In genomic region chr10:58446384-58447279, GRCm38 (mm10) we compare ENCODE assay signal across 8 mouse cellular contexts. TPM values are rescaled to one million over a fixed set of nuclear protein-coding genes. Genes with fewer than 3 reads are reported as not detected.
DNase-seq lines count a peak whose midpoint lies in the region; ATAC-seq lines count a peak whose summit lies in the region.

Gene Ranbp2, plus strand, starts transcription at chr10:58446920.

- H3K9me3 ChIP-seq in hindbrain, embryonic 12.5 days (replicated peaks), result no peaks in the 10 kb centered on the region

- no peaks in the 10 kb centered on the region for H3K36me3 ChIP-seq in hindbrain, embryonic 12.5 days

- peak within 1 kb of the TSS; percentile 92 for H3K27ac ChIP-seq in hindbrain, embryonic 12.5 days

- H3K27me3 ChIP-seq in hindbrain, embryonic 12.5 days, result no peaks in the 10 kb centered on the region

- H3K4me2 ChIP-seq in hindbrain, embryonic 12.5 days (replicated peaks), result peak within 1 kb of the TSS; percentile 69

- H3K4me1 ChIP-seq in hindbrain, embryonic 12.5 days, result peaks cover 10% of the 10 kb centered on the region

- WGBS in hindbrain, embryonic 12.5 days, result under 1% methylated on average over 90 of the region's 91 CpGs

- H3K9ac ChIP-seq in hindbrain, embryonic 12.5 days, result peak within 1 kb of the TSS; percentile 97

- DNase-seq in NIH3T3 (ENCODE audit: low read depth), result peak; percentile 99
- peak; percentile 99 to 100 for DNase-seq in cerebellum, postnatal 10 days
- DNase-seq in frontal cortex, postnatal 10 days (ENCODE audit: low spot score in 2 of 2), result peak; percentile 98 to 99
- DNase-seq in layer of hippocampus, postnatal 14 days (ENCODE audit: low spot score in 2 of 2), result peak; percentile 97 to 99
- DNase-seq in lung, postnatal 14 days, result peak; percentile 98
- peak; percentile 94 for DNase-seq in retina, adult 2 months (ENCODE audit: low read depth, low spot score)
- DNase-seq in thymus, postnatal 36 days, result peak; percentile 95 to 98

- peak within 1 kb of the TSS; percentile 100 for H3K4me3 ChIP-seq in hindbrain, embryonic 12.5 days

- peak; percentile 98 for ATAC-seq in hindbrain, embryonic 12.5 days (ENCODE audit: low FRiP score)

RNA-seq across cellular contexts. Expression of gene Ranbp2, which starts in this region (rescaled TPM):
- polyA plus RNA-seq in hindbrain, embryonic 12.5 days (2016; fragmentation: Nextera tagmentation; extraction: Ambion mirVana), result 30.5 and 31.6 TPM in 2 replicates
- 10 to 100 TPM; 66.5 to 70.8 TPM for total RNA-seq in layer of hippocampus, postnatal 14 days (2021)

Comparison
In these comparisons a context has a peak if more than half of its experiments do, and no peak if none do; other contexts are left out.
1. Peak in every context shown above with its lines: DNase-seq, ATAC-seq, H3K4me3 ChIP-seq and H3K27ac ChIP-seq.